Mouse (Mus musculus) stomach, embryonic 14.5 days (tissue): ENCODE results near the gene Setd1a. TPM values are rescaled to one million over a fixed set of nuclear protein-coding genes. Genes with fewer than 3 reads are reported as not detected.

ENCODE experiments used
- ATAC-seq: fragments of 200-750 bp; cut with Nextera tagmentation; 2 replicates; pipeline ENCODE4 v1.8.0; 2017; ENCODE audit warnings: low read depth, moderate TSS enrichment; ENCODE audit not compliant: insufficient number of reproducible peaks, insufficient read depth, low FRiP score
- H3K27ac ChIP-seq: fragments of 300-500 bp; sonication (generic); 2 replicates; pipeline ENCODE4 v1.5.1; 2014; ENCODE audit warnings: mild to moderate bottlenecking, low read length, moderate library complexity, mixed read lengths
- H3K27me3 ChIP-seq: fragments of 300-500 bp; sonication (generic); 2 replicates; pipeline ENCODE4 v1.6.1; 2014; ENCODE audit warnings: low read length, control low read depth, mixed read lengths; ENCODE audit not compliant: control insufficient read depth, insufficient read depth
- H3K36me3 ChIP-seq: fragments of 300-500 bp; sonication (generic); 2 replicates; pipeline ENCODE4 v1.6.1; 2014; ENCODE audit warnings: mild to moderate bottlenecking, control low read depth, low read length, moderate library complexity, mixed read lengths; ENCODE audit not compliant: control insufficient read depth, insufficient read depth
- H3K4me1 ChIP-seq: fragments of 300-500 bp; sonication (generic); 2 replicates; pipeline ENCODE4 v1.6.1; 2014; ENCODE audit warnings: low read length, control low read depth, mixed read lengths; ENCODE audit not compliant: control insufficient read depth, insufficient read depth
- H3K4me2 ChIP-seq: fragments of 300-500 bp; sonication (generic); replicated peaks from 2 replicates; pipeline ENCODE4 v1.6.1; 2014; ENCODE audit warnings: low read depth, low read length, control low read depth
- H3K4me3 ChIP-seq: fragments of 300-500 bp; sonication (generic); 2 replicates; pipeline ENCODE4 v1.5.1; 2014; ENCODE audit warnings: low read depth, low read length, control low read depth
- H3K9ac ChIP-seq: fragments of 300-500 bp; sonication (generic); replicated peaks from 2 replicates; pipeline ENCODE4 v1.6.1; 2014; ENCODE audit warnings: low read depth, mild to moderate bottlenecking, control low read depth, low read length, moderate library complexity, mixed read lengths
- H3K9me3 ChIP-seq: fragments of 300-500 bp; sonication (generic); 2 replicates; pipeline ENCODE4 v1.6.1; 2016; ENCODE audit warnings: low read depth, low read length, control low read depth; ENCODE audit not compliant: control insufficient read depth
- WGBS: fragments of 180-500 bp; shearing (Covaris S2); extraction: QIAGEN DNeasy Blood & Tissue Kit; methylation state at CpG from one replicate; pipeline ENCODE4 v1.1.7; 2014; 5-methylcytosine and 5-hydroxymethylcytosine counted together
- polyA plus RNA-seq: library from polyadenylated mRNA; unstranded; fragments of >200 nt; fragmentation: Nextera tagmentation; extraction: Ambion mirVana; gene quantifications from 2 replicates; pipeline ENCODE4 v1.2.1, GENCODE M21; 2014

The Setd1a gene
- polyA plus RNA-seq, 1 experiment from 2014 or later, result 31.2 TPM

DNA sequence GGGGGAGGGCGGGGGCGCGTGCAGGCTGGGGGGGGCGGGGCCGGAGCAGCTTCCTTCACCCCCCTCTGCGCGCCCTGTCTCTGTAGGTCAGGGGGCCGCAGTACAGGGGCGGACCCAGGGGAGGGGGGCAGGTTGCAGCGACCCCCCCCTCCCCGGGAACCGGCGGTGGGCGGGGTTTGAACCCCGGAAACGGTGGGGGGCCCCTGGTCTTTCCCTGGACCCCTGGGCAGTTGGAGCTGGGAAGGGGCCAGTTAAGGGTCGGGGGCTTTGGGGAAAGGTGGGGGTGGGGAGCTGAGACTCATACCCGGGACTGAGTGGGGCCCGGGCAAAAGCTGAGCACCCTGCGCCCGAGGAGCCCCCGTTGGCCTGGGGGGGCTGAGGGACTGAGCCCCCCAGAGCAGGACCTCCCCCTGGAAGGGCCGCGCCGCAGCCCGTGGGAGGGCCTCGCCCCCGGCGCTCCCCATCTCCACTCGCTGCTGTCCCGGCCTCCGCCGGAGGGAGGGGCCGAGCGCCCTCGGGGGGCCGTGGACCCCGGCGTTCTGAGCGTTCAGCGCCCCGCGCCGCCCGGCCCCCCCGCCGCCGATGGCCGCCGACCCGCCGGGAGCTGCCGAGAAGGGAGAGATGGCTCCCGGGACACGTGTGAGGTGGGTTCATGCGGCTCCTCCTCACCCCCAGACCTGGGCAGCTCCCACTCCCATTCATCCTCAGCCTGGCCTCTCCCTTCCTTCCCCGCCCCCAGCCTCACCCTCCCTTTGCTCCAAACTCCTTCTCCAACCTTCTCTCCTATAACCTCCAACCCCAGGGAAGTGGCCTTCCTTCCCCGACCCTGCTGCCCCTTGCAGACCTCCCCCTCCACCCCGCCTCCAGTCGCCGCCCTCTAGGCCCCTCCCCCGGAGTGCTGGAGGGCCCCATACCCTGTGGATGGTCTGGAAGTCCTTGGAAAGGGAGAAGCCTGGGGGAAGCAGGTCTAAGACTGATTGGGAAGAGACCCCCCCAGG, 29.7 kb upstream of the Setd1a start:
- peak; percentile 4; the same call in 1 of the 2 replicates for ATAC-seq
- Histone ChIP-seq H3K9ac (peak overlapping the region; percentile 78), H3K27me3 (no peaks in the 10 kb centered on the region), H3K4me3 (peak overlapping the region; percentile 76), H3K9me3 (no peaks in the 10 kb centered on the region), H3K4me1 (peaks cover 11% of the 10 kb centered on the region; the same call in 1 of the 2 replicates), H3K36me3 (peaks cover 35% of the 10 kb centered on the region), H3K4me2 (peak overlapping the region; percentile 48), H3K27ac (peak overlapping the region; percentile 93)
- WGBS, result under 1% methylated on average over 35 of the region's 62 CpGs

DNA sequence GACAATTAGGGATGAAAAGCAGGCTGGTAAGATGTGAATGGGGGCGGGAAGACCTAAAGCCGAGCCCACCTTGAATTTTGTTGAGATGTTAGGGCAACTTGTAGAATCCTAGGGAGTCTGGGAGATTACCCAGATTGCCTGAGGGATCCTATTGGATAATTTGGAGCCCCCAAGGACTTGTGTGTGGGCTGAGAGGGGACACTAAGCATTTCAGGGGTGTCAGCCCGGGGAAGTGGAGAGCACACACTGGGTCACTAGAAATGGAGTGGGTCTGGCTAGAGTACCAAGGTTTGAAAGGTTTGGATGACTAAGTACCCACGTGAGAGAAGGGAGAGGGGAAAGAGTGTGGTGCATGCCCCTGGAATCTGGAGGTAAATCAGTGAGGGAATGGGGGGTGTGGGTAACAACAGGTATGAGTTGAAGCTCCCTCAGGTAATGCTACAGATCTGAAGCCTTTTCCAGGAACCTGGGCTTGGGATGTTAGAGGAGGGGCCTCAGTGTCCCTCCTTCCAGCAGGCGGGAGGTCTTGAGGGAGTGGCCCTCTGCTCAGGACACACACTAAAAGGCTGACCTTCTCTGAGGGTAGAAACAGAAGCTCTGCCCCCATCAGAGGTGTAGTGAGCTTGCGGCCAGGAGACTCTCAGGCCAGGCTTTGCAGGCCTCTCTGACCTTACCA, 28.8 kb upstream of the Setd1a start:
- ATAC-seq, result no peak
- WGBS, result 38% methylated on average over 6 of the region's 6 CpGs

DNA sequence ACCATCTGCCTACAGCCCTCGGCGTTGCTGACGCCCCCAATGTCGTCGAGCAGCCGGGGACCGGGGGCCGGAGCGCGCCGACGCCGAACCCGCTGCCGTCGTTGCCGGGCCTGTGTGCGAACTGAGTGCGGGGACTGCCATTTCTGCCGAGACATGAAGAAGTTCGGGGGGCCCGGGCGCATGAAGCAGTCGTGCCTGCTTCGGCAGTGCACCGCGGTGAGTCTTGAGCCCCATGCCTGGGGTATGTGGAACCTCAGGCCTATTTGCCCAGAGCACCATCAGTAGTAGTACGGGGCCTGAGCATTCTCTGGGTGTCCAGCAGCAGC, 28.3 kb upstream of the Setd1a start:
- Histone ChIP-seq H3K4me2 (0 out of 2 replicates have a peak overlapping the region, but pooled peaks have one; percentile 48), H3K36me3 (peaks cover 49% of the 10 kb centered on the region), H3K9ac (no peak overlapping the region), H3K4me1 (peaks cover 11% of the 10 kb centered on the region; the same call in 1 of the 2 replicates), H3K27me3 (no peaks in the 10 kb centered on the region), H3K27ac (no peak overlapping the region; the same call in 1 of the 2 replicates), H3K9me3 (no peaks in the 10 kb centered on the region), H3K4me3 (no peak overlapping the region)
- ATAC-seq, result no peak
- 89% methylated on average over 28 of the region's 28 CpGs for WGBS

More for the DNA sequence above, 28.8 kb upstream of the Setd1a start:
- Histone ChIP-seq H3K4me3 (peak overlapping the region; percentile 76), H3K4me1 (peaks cover 11% of the 10 kb centered on the region; the same call in 1 of the 2 replicates), H3K9ac (peak overlapping the region; percentile 78; the same call in 1 of the 2 replicates), H3K27me3 (no peaks in the 10 kb centered on the region), H3K27ac (peak overlapping the region; percentile 93; the same call in 1 of the 2 replicates), H3K36me3 (peaks cover 44% of the 10 kb centered on the region), H3K9me3 (no peaks in the 10 kb centered on the region), H3K4me2 (peak overlapping the region; percentile 48)

DNA sequence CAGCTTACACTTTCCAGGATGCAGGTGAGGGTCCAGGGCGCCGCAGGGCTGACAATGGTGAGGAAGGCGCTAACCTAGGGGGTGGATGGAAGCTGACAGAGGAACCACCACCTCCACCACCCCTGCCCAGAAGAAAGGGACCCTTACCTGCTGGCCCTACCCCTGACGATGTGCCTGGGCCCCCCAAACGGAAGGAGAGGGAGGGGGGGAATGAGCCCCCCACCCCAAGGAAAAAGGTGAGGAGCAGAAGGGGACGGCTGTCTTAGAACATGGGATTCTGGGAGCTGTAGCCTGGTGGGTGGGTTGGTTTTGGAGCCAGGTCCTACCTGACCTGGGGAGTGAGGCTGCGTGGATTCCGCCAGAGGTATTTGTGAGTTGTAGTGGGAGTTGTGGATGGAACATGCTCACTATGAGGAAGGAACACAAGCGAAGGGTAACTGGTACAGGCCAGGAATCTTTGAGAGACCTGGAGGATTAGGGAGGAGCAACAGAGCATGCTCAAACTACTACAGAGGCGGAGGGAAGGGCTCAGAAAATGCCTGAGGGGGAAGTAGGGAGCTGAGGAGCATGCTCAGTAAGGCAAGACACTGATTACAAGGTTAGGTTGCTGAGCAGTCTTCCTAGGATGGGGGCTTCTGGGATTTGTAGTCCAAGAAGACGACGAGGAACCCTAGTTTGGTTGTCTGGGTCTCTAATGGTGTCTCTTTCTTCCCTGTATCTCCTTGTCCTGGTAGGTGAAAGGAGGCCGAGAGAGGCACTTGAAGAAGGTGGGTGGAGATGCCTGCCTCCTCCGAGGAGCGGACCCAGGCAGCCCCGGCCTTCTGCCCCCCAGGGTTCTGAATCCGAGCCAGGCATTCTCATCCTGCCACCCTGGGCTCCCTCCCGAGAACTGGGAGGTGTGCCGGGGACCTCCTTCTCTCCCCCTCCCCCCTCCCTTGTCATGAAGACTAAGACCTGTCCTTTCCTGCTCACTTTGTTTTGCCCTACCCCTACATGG, 26.0 kb upstream of the Setd1a start:
- ATAC-seq, result no peak
- H3K27me3 ChIP-seq, result no peaks in the 10 kb centered on the region
- H3K4me3 ChIP-seq, result no peak overlapping the region
- no peaks in the 10 kb centered on the region for H3K9me3 ChIP-seq
- no peak overlapping the region for H3K27ac ChIP-seq
- WGBS, result 87% methylated on average over 19 of the region's 19 CpGs
- H3K36me3 ChIP-seq, result peaks cover 71% of the 10 kb centered on the region
- H3K4me2 ChIP-seq, result no peak overlapping the region
- no peak overlapping the region for H3K9ac ChIP-seq
- peaks cover 7% of the 10 kb centered on the region; the same call in 1 of the 2 replicates for H3K4me1 ChIP-seq

DNA sequence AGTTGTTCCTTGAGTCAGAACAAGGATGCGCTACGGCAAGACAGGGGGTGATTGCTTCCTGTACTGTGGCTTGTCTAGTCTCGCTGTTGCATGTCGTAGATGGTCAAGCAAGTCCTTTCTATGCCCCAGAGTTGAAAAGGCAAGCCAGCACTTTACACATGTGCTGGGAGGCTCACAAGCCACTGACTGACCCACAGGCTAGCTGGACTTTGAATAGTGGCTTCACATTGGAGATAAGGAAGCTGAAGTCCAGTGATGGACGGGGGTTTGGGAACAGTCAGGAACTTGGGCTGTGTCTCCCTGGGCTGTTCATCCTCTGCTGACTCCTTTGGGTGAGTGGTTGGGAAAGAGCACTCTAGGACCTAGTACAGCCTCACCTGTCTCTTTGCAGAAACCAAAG, 24.9 kb upstream of the Setd1a start:
- H3K4me1 ChIP-seq, result peaks cover 7% of the 10 kb centered on the region; the same call in 1 of the 2 replicates
- no peak overlapping the region for H3K9ac ChIP-seq
- H3K27ac ChIP-seq, result no peak overlapping the region
- no peak overlapping the region for H3K4me2 ChIP-seq
- no peaks in the 10 kb centered on the region for H3K9me3 ChIP-seq
- H3K36me3 ChIP-seq, result peaks cover 81% of the 10 kb centered on the region
- ATAC-seq, result no peak
- 91% methylated on average over 5 of the region's 5 CpGs for WGBS
- no peaks in the 10 kb centered on the region for H3K27me3 ChIP-seq
- H3K4me3 ChIP-seq, result no peak overlapping the region

DNA sequence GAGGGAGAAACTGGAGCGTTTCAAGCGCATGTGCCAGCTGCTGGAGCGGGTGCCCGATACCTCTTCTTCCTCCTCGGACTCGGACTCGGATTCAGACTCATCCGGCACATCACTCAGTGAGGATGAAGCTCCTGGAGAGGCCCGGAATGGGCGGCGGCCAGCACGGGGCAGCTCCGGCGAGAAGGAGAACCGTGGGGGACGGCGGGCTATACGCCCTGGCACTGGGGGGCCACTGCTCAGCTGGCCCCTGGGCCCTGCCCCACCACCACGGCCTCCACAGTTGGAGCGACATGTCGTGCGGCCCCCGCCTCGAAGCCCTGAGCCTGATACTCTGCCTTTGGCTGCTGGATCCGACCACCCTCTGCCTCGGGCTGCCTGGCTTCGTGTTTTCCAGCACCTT, 24.4 kb upstream of the Setd1a start:
- ATAC-seq, result no peak
- Histone ChIP-seq H3K27me3 (no peaks in the 10 kb centered on the region), H3K36me3 (peaks cover 86% of the 10 kb centered on the region), H3K4me3 (no peak overlapping the region), H3K9ac (no peak overlapping the region), H3K27ac (no peak overlapping the region), H3K4me1 (peaks cover 7% of the 10 kb centered on the region; the same call in 1 of the 2 replicates), H3K4me2 (no peak overlapping the region), H3K9me3 (no peaks in the 10 kb centered on the region)
- WGBS, result 94% methylated on average over 27 of the region's 27 CpGs

DNA sequence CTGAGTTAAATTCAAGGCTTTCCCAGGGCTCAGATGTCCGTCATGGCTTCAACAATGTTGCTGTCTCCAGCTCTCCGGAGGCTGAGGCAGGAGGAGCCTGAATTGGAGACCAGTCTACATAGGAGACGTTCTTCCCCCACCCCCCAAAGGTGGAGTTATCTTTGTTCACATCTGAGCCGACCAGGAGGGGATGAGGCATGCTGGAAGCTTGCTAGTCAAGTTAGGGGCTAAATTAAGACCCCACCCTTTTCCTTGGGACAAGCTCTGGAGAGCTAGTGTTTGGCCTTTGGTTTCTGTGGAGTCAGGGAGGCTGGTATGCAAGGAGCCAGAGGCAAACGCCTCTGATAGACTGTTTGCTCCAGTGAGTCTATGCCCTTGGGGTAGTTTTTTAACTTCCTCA, 23.3 kb upstream of the Setd1a start:
- peaks cover under 1% of the 10 kb centered on the region; the same call in 1 of the 2 replicates for H3K4me1 ChIP-seq
- 68% methylated on average over 5 of the region's 5 CpGs for WGBS
- H3K27ac ChIP-seq, result no peak overlapping the region
- H3K4me3 ChIP-seq, result no peak overlapping the region
- no peak for ATAC-seq
- peaks cover 94% of the 10 kb centered on the region for H3K36me3 ChIP-seq
- no peaks in the 10 kb centered on the region for H3K9me3 ChIP-seq
- H3K27me3 ChIP-seq, result no peaks in the 10 kb centered on the region
- H3K9ac ChIP-seq, result no peak overlapping the region
- H3K4me2 ChIP-seq, result no peak overlapping the region
